Mouse (Mus musculus) B cell, adult 67 days (primary cell): ENCODE results near the gene Fhdc1. TPM values are rescaled to one million over a fixed set of nuclear protein-coding genes. Genes with fewer than 3 reads are reported as not detected.

Experiments used
- total RNA-seq, 2 experiments: library from RNA; stranded (reverse); gene quantifications; 4 replicates each; pipeline ENCODE4 v1.2.4; 2023

The Fhdc1 gene
- under 1 TPM in 1 of 2 experiments, not detected in 1; 0.23 TPM for total RNA-seq

DNA sequence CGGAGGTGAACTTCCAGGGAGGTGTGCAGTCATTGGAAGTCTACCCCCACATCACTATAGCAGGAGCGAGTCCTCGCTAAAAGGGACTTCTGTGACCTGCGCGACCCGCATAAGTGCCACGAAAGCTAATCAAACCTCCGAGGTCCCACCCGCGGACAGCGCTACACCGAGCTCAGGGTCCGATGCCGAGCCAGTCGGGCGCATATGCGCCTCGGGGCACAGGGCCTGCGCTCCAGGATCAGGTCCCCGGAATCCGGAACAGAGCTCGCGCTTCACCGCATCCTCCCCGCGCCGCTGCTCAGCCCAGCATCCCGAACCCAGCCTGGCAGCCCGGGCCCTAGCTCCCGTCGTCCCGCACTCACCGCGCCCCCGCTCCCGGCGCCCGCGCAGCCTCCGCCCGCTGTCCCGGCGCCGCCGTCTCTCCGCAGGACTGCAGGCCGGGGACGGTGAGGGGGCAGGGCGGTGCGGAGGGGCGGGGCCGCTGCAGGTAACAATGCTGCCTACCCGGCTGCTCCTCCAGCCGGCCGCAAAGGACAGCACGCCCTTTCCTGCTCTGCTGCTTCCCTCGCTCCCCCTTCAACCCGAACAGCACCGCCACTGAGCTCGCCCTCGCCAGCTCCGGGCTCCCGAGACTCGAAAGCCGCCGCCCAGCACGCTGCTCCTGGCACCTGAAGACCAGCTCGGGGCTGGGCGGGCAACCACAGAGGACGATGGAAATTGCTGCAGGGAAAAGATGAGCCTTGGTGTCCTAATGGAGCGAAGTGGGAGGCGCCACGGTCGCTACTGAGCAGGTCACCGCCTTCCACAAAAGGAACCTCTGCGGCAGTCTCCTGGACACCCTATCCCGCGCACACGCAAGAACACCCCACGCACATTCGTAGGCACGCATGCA lies at the start of gene Fhdc1:
Gene Fhdc1, minus strand, starts transcription at position 424 of the 892 bp plus-strand sequence.

Other genes with a start within 250 kb of the Fhdc1 start
- gene Trim2, start 173.6 kb downstream of the Fhdc1 start, total RNA-seq, result 1 to 10 TPM; 1.6 to 2.1 TPM
- gene Arfip1, start 102.2 kb upstream of the Fhdc1 start, total RNA-seq, result 10 to 100 TPM; 26.9 to 35.5 TPM
- not detected for gene Tigd4, start 113.1 kb upstream of the Fhdc1 start, total RNA-seq
- gene Tmem154, start 185.8 kb upstream of the Fhdc1 start, total RNA-seq, result 10 to 100 TPM; 38.8 to 71.5 TPM